Mouse (Mus musculus): ENCODE data around the gene Tubgcp3.

DNA sequence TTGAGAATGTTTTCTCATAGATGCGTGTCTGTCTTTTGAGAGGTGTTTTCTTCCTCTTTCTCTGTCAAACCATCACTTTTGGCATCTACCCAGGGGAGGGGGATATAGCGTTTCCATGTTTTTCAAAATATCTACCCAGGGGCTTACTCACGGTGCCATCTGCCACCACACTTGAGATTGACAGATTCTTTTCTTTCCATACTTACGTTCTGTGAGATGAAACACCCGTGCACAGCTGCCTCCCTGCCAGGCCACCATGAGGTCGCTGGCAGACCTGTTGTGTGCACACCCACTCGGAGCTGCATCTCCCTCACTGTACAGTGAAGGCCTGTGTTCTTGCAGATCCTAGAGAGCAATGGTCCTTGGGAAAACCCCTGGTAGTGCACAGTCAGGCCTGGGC is 58.8 kb downstream of the Tubgcp3 start:
- TF ChIP-seq CTCF (IDR thresholded peaks at IDR 0.05; ENCODE audit: insufficient read depth, low read length) (no peak), POLR2A (IDR thresholded peaks at IDR 0.05; ENCODE audit: borderline replicate concordance, extremely low read depth, low read depth, low read length) (no peak)
